Mouse (Mus musculus) adipocyte (in vitro differentiated cells): ENCODE measurements at regions not wholly inside any gene's neighbourhood (a gene's known extent, or its start where the extent isn't known, plus 50 kb on each side); places are given as distances from the start of the nearest gene placed in this dataset.

ENCODE experiments used
- DNase-seq: peaks from one replicate; pipeline ENCODE4 v3.0.0-alpha.2; 2016; ENCODE audit warnings: low spot score

- no peak for DNase-seq
Observed at GRCm38 (mm10) chr3:121618561-121618960, 52.0 kb upstream of the 4930432M17Rik start.

GRCm38 (mm10) chr3:121618161-121618560, 52.4 kb upstream of the 4930432M17Rik start:
- no peak for DNase-seq

- peak; percentile 48 for DNase-seq
Observed at GRCm38 (mm10) chr3:121617351-121617750, 53.2 kb upstream of the 4930432M17Rik start.

- no peak for DNase-seq
Observed at GRCm38 (mm10) chr3:121616075-121616474, 54.5 kb upstream of the 4930432M17Rik start.

GRCm38 (mm10) chr3:121614741-121615140, 55.8 kb upstream of the 4930432M17Rik start:
- no peak for DNase-seq

- no peak for DNase-seq
Observed at GRCm38 (mm10) chr3:121613224-121613623, 57.3 kb upstream of the 4930432M17Rik start.

GRCm38 (mm10) chr3:121609845-121610244, 60.7 kb upstream of the 4930432M17Rik start:
- DNase-seq: no peak

GRCm38 (mm10) chr3:121609090-121609489, 61.5 kb upstream of the 4930432M17Rik start:
- peak; percentile 90 for DNase-seq

GRCm38 (mm10) chr3:121604737-121605136, 65.8 kb upstream of the 4930432M17Rik start:
- peak; percentile 56 for DNase-seq

- DNase-seq: peak; percentile 66
Observed at GRCm38 (mm10) chr3:121604081-121604480, 66.5 kb upstream of the 4930432M17Rik start.

- DNase-seq: no peak
Observed at GRCm38 (mm10) chr3:121602826-121603370, 67.7 kb upstream of the 4930432M17Rik start.

- DNase-seq: peak; percentile 88
Observed at GRCm38 (mm10) chr3:121602082-121602561, 68.4 kb upstream of the 4930432M17Rik start.

- DNase-seq: no peak
Observed at GRCm38 (mm10) chr3:121600841-121601240, 68.6 kb upstream of the Slc44a3 start.

GRCm38 (mm10) chr3:121600388-121600787, 68.2 kb upstream of the Slc44a3 start:
- no peak for DNase-seq

GRCm38 (mm10) chr3:121597988-121598387, 65.8 kb upstream of the Slc44a3 start:
- DNase-seq: no peak

- no peak for DNase-seq
Observed at GRCm38 (mm10) chr3:121597203-121597602, 65.0 kb upstream of the Slc44a3 start.

GRCm38 (mm10) chr3:121594580-121594979, 62.4 kb upstream of the Slc44a3 start:
- DNase-seq: no peak

GRCm38 (mm10) chr3:121593598-121594117, 61.5 kb upstream of the Slc44a3 start:
- no peak for DNase-seq

GRCm38 (mm10) chr3:121593143-121593542, 60.9 kb upstream of the Slc44a3 start:
- DNase-seq: no peak

GRCm38 (mm10) chr3:121589494-121589885, 57.3 kb upstream of the Slc44a3 start:
- no peak for DNase-seq

- DNase-seq: peak; percentile 93
Observed at GRCm38 (mm10) chr3:121588737-121589493, 56.7 kb upstream of the Slc44a3 start.

GRCm38 (mm10) chr3:121585306-121585705, 53.1 kb upstream of the Slc44a3 start:
- no peak for DNase-seq

GRCm38 (mm10) chr3:121584736-121585151, 52.5 kb upstream of the Slc44a3 start:
- DNase-seq: peak; percentile 76
